Mouse (Mus musculus) limb, embryonic 13.5 days (tissue): ENCODE measurements around the gene Ccdc8. TPM values are rescaled to one million over a fixed set of nuclear protein-coding genes. Genes with fewer than 3 reads are reported as not detected.

Experiments used
- ATAC-seq: fragments of 200-750 bp; cut with Nextera tagmentation; 2 replicates; pipeline ENCODE4 v1.8.0; 2017; ENCODE audit warnings: low read depth, moderate number of reproducible peaks, moderate TSS enrichment; ENCODE audit not compliant: low FRiP score
- H3K27ac ChIP-seq: fragments of 300-500 bp; sonication (generic); 2 replicates; pipeline ENCODE4 v1.5.1; 2015; ENCODE audit warnings: inconsistent platforms, mild to moderate bottlenecking, moderate library complexity
- H3K27me3 ChIP-seq: fragments of 300-500 bp; sonication (generic); 2 replicates; pipeline ENCODE4 v1.6.1; 2015; ENCODE audit warnings: mild to moderate bottlenecking, inconsistent platforms
- H3K36me3 ChIP-seq: fragments of 300-500 bp; sonication (generic); 2 replicates; pipeline ENCODE4 v1.6.1; 2015; ENCODE audit warnings: inconsistent platforms, mild to moderate bottlenecking, moderate library complexity
- H3K4me1 ChIP-seq: fragments of 300-500 bp; sonication (generic); 2 replicates; pipeline ENCODE4 v1.6.1; 2015; ENCODE audit warnings: inconsistent platforms
- H3K4me2 ChIP-seq: fragments of 300-500 bp; sonication (generic); replicated peaks from 2 replicates; pipeline ENCODE4 v1.6.1; 2015; ENCODE audit warnings: inconsistent platforms, mild to moderate bottlenecking, moderate library complexity
- H3K4me3 ChIP-seq: fragments of 300-500 bp; sonication (generic); 2 replicates; pipeline ENCODE4 v1.5.1; 2015; ENCODE audit warnings: moderate library complexity, mild to moderate bottlenecking, inconsistent platforms
- H3K9ac ChIP-seq: fragments of 300-500 bp; sonication (generic); 2 replicates; pipeline ENCODE4 v1.6.1; 2015; ENCODE audit warnings: mild to moderate bottlenecking, inconsistent platforms
- H3K9me3 ChIP-seq: fragments of 300-500 bp; sonication (generic); 2 replicates; pipeline ENCODE4 v1.6.1; 2016; ENCODE audit warnings: inconsistent platforms
- WGBS: fragments of 180-500 bp; shearing (Covaris S2); methylation state at CpG from one replicate; pipeline ENCODE4 v1.1.7; 2015; 5-methylcytosine and 5-hydroxymethylcytosine counted together
- polyA plus RNA-seq: library from polyadenylated mRNA; unstranded; fragments of >200 nt; fragmentation: Nextera tagmentation; extraction: Ambion mirVana; gene quantifications from 2 replicates; pipeline ENCODE4 v1.2.1, GENCODE M21; 2015

Gene Ccdc8
- polyA plus RNA-seq, 1 experiment from 2014 or later: 33.0 TPM

- peaks cover 44% of the 10 kb centered on the region for H3K36me3 ChIP-seq
- peaks cover 19% of the 10 kb centered on the region for H3K4me1 ChIP-seq
- H3K4me3 ChIP-seq: no peak overlapping the region
- no peak overlapping the region for H3K9ac ChIP-seq
- no peak for ATAC-seq
- 77% methylated on average over 7 of the region's 7 CpGs for WGBS
- H3K27me3 ChIP-seq: no peaks in the 10 kb centered on the region
- H3K4me2 ChIP-seq: no peak overlapping the region
- no peak overlapping the region for H3K27ac ChIP-seq
- H3K9me3 ChIP-seq: no peaks in the 10 kb centered on the region
Measured at GRCm38 (mm10) chr7:17030239-17030638, 37.7 kb downstream of the Ccdc8 start.

- H3K9ac ChIP-seq: no peak overlapping the region
- H3K4me1 ChIP-seq: no peaks in the 10 kb centered on the region
- WGBS: 52% methylated on average over 9 of the region's 9 CpGs
- H3K27ac ChIP-seq: no peak overlapping the region
- no peak for ATAC-seq
- H3K9me3 ChIP-seq: no peaks in the 10 kb centered on the region
- peaks cover 88% of the 10 kb centered on the region for H3K36me3 ChIP-seq
- no peak overlapping the region for H3K4me3 ChIP-seq
- no peak overlapping the region for H3K4me2 ChIP-seq
- no peaks in the 10 kb centered on the region for H3K27me3 ChIP-seq
Measured at GRCm38 (mm10) chr7:17038018-17038695, 45.6 kb downstream of the Ccdc8 start.

- Histone ChIP-seq H3K4me3 (no peak overlapping the region), H3K4me2 (no peak overlapping the region), H3K36me3 (peaks cover 88% of the 10 kb centered on the region), H3K9me3 (no peaks in the 10 kb centered on the region), H3K27ac (no peak overlapping the region), H3K4me1 (no peaks in the 10 kb centered on the region), H3K9ac (no peak overlapping the region), H3K27me3 (no peaks in the 10 kb centered on the region)
- no peak for ATAC-seq
- 90% methylated on average over 7 of the region's 7 CpGs for WGBS
Measured at GRCm38 (mm10) chr7:17039373-17039772, 46.9 kb downstream of the Ccdc8 start.

- H3K36me3 ChIP-seq: peaks cover 82% of the 10 kb centered on the region
- no peak for ATAC-seq
- no peaks in the 10 kb centered on the region for H3K4me1 ChIP-seq
- H3K4me2 ChIP-seq: no peak overlapping the region
- H3K4me3 ChIP-seq: no peak overlapping the region
- no peaks in the 10 kb centered on the region for H3K9me3 ChIP-seq
- no peaks in the 10 kb centered on the region for H3K27me3 ChIP-seq
- 68% methylated on average over 1 of the region's 1 CpGs for WGBS
- no peak overlapping the region for H3K9ac ChIP-seq
- no peak overlapping the region for H3K27ac ChIP-seq
Measured at GRCm38 (mm10) chr7:17045743-17046142, 53.2 kb downstream of the Ccdc8 start.

Other genes with a start within 250 kb of the Ccdc8 start
- gene Slc1a5, start 211.4 kb upstream of the Ccdc8 start, polyA plus RNA-seq: 33.1 and 35.5 TPM in 2 replicates
- gene Strn4, start 176.8 kb upstream of the Ccdc8 start, polyA plus RNA-seq: 117 and 124 TPM in 2 replicates
- gene Fkrp, start 176.0 kb upstream of the Ccdc8 start, polyA plus RNA-seq: 32.4 and 33.3 TPM in 2 replicates
- gene Prkd2, start 149.8 kb upstream of the Ccdc8 start, polyA plus RNA-seq: 20.8 and 20.9 TPM in 2 replicates
- 5.1 and 6.1 TPM in 2 replicates for gene Dact3, start 117.4 kb upstream of the Ccdc8 start, polyA plus RNA-seq
- gene Gng8, start 100.9 kb upstream of the Ccdc8 start, polyA plus RNA-seq: 15.4 and 16.0 TPM in 2 replicates
- 2.0 TPM in 2 replicates for gene Ptgir, start 86.2 kb upstream of the Ccdc8 start, polyA plus RNA-seq
- 103 and 115 TPM in 2 replicates for gene Calm3, start 68.6 kb upstream of the Ccdc8 start, polyA plus RNA-seq
- gene Pnmal2, start 48.0 kb upstream of the Ccdc8 start, polyA plus RNA-seq: 22.7 and 23.4 TPM in 2 replicates
- gene Pnmal1, start 33.0 kb upstream of the Ccdc8 start, polyA plus RNA-seq: 1.00 and 1.0 TPM in 2 replicates
- gene Gm42372, start 9.6 kb upstream of the Ccdc8 start, polyA plus RNA-seq: 0.27 and 0.31 TPM in 2 replicates
- 115 and 118 TPM in 2 replicates for gene Ppp5c, start 35.2 kb downstream of the Ccdc8 start, polyA plus RNA-seq
- gene Hif3a, start 69.7 kb downstream of the Ccdc8 start, polyA plus RNA-seq: 12.9 and 14.9 TPM in 2 replicates
- 0.06 and 0.17 TPM in 2 replicates for gene Psg16, start 81.3 kb downstream of the Ccdc8 start, polyA plus RNA-seq
- not detected in 2 replicates for gene Ceacam3, start 157.6 kb downstream of the Ccdc8 start, polyA plus RNA-seq
- not detected in 2 replicates for gene Psg29, start 210.8 kb downstream of the Ccdc8 start, polyA plus RNA-seq